In genomic region chr2:113303240-113303538, GRCm38 (mm10) we compare ENCODE assay signal across 16 mouse cellular contexts. TPM values are rescaled to one million over a fixed set of nuclear protein-coding genes. Genes with fewer than 3 reads are reported as not detected.
DNase-seq lines count a peak whose midpoint lies in the region; ATAC-seq lines count a peak whose summit lies in the region.
"Had no signal": no experiment of that assay in that cellular context is flagged by ENCODE, and none has a peak within 500 bp of the region (broad histone marks: within the 10 kb centered on the region; RNA-seq: fewer than 3 reads in every experiment).

No protein-coding gene starts in this region.

- H3K9ac ChIP-seq in forebrain, embryonic 13.5 days = no peak overlapping the region
- no peak overlapping the region for H3K9ac ChIP-seq in forebrain, embryonic 12.5 days
- no peak overlapping the region for H3K9ac ChIP-seq in liver, embryonic 12.5 days
- H3K9ac ChIP-seq in liver, embryonic 11.5 days (ENCODE audit: low read depth, low read length) = no peak overlapping the region
- H3K9ac ChIP-seq in hindbrain, embryonic 14.5 days = no peak overlapping the region
- H3K9ac ChIP-seq in neural tube, embryonic 14.5 days (replicated peaks; ENCODE audit: low read depth, low read length) = no peak overlapping the region

- H3K9me3 ChIP-seq in forebrain, embryonic 13.5 days (replicated peaks) = no peaks in the 10 kb centered on the region
- no peaks in the 10 kb centered on the region for H3K9me3 ChIP-seq in forebrain, embryonic 12.5 days
- H3K9me3 ChIP-seq in liver, embryonic 12.5 days (replicated peaks) = no peaks in the 10 kb centered on the region
- no peaks in the 10 kb centered on the region for H3K9me3 ChIP-seq in liver, embryonic 11.5 days (ENCODE audit: control insufficient read depth, low read length)
- no peaks in the 10 kb centered on the region for H3K9me3 ChIP-seq in hindbrain, embryonic 14.5 days (ENCODE audit: control insufficient read depth, low read length)
- no peaks in the 10 kb centered on the region for H3K9me3 ChIP-seq in neural tube, embryonic 14.5 days (ENCODE audit: control insufficient read depth, low read length)
- H3K9me3 ChIP-seq: heart, embryonic 10.5 days had no signal

- no peak overlapping the region for H3K4me3 ChIP-seq in forebrain, embryonic 13.5 days
- no peak overlapping the region for H3K4me3 ChIP-seq in forebrain, embryonic 12.5 days (replicated peaks)
- H3K4me3 ChIP-seq in liver, embryonic 12.5 days = no peak overlapping the region
- no peak overlapping the region for H3K4me3 ChIP-seq in liver, embryonic 11.5 days (ENCODE audit: low read depth, low read length)
- H3K4me3 ChIP-seq in hindbrain, embryonic 14.5 days (replicated peaks; ENCODE audit: low read length) = no peak overlapping the region
- H3K4me3 ChIP-seq in neural tube, embryonic 14.5 days (ENCODE audit: low read depth, low read length) = no peak overlapping the region
- H3K4me3 ChIP-seq: heart, embryonic 10.5 days had no signal

- no peak for DNase-seq in liver, embryonic 11.5 days (ENCODE audit: low spot score)
- no peak for DNase-seq in hindbrain, embryonic 14.5 days (ENCODE audit: low spot score)
- no peak for DNase-seq in left cerebral cortex, postnatal 14 days (ENCODE audit: low spot score in 2 of 2)
- no peak for DNase-seq in thymus, postnatal 4 days
- DNase-seq: adrenal gland, adult 2 months; cerebellum, postnatal 25 days; gastrocnemius, postnatal 10 days; lung, adult 2 months had no signal

- H3K4me2 ChIP-seq in forebrain, embryonic 13.5 days = no peak overlapping the region
- H3K4me2 ChIP-seq in forebrain, embryonic 12.5 days = no peak overlapping the region
- H3K4me2 ChIP-seq in liver, embryonic 12.5 days = no peak overlapping the region
- H3K4me2 ChIP-seq in liver, embryonic 11.5 days = no peak overlapping the region
- no peak overlapping the region for H3K4me2 ChIP-seq in hindbrain, embryonic 14.5 days (replicated peaks)
- no peak overlapping the region for H3K4me2 ChIP-seq in neural tube, embryonic 14.5 days (ENCODE audit: low read depth, low read length)

- intact Hi-C loops in left cerebral cortex, postnatal 14 days (cut with DNase I) = loop anchor here (5.0 to 10.0 kb wide), 2 partner anchors 531 to 798 kb away; no protein-coding TSS in a partner anchor

- H3K27ac ChIP-seq in forebrain, embryonic 13.5 days = no peak overlapping the region
- H3K27ac ChIP-seq in forebrain, embryonic 12.5 days = no peak overlapping the region
- H3K27ac ChIP-seq in liver, embryonic 12.5 days = no peak overlapping the region
- no peak overlapping the region for H3K27ac ChIP-seq in liver, embryonic 11.5 days (ENCODE audit: low read depth, low read length)
- no peak overlapping the region for H3K27ac ChIP-seq in hindbrain, embryonic 14.5 days
- H3K27ac ChIP-seq in neural tube, embryonic 14.5 days (ENCODE audit: low read depth, low read length) = no peak overlapping the region
- H3K27ac ChIP-seq: heart, embryonic 10.5 days had no signal

- no peaks in the 10 kb centered on the region for H3K4me1 ChIP-seq in forebrain, embryonic 13.5 days
- no peaks in the 10 kb centered on the region for H3K4me1 ChIP-seq in forebrain, embryonic 12.5 days
- H3K4me1 ChIP-seq in liver, embryonic 12.5 days = no peaks in the 10 kb centered on the region
- H3K4me1 ChIP-seq in liver, embryonic 11.5 days (replicated peaks; ENCODE audit: control insufficient read depth, insufficient read depth, low read length) = no peaks in the 10 kb centered on the region
- H3K4me1 ChIP-seq in hindbrain, embryonic 14.5 days (replicated peaks; ENCODE audit: control insufficient read depth, insufficient read depth, low read length) = no peaks in the 10 kb centered on the region
- H3K4me1 ChIP-seq in neural tube, embryonic 14.5 days (ENCODE audit: control insufficient read depth, insufficient read depth, low read length) = no peaks in the 10 kb centered on the region
- H3K4me1 ChIP-seq: heart, embryonic 10.5 days had no signal

- 72% methylated on average over 4 of the region's 4 CpGs for WGBS in forebrain, embryonic 13.5 days
- 79% methylated on average over 4 of the region's 4 CpGs for WGBS in forebrain, embryonic 12.5 days
- 52% methylated on average over 4 of the region's 4 CpGs for WGBS in liver, embryonic 12.5 days (ENCODE audit: insufficient replicate concordance)
- WGBS in liver, embryonic 11.5 days = 71% methylated on average over 4 of the region's 4 CpGs
- 74% methylated on average over 4 of the region's 4 CpGs for WGBS in hindbrain, embryonic 14.5 days
- 70% methylated on average over 4 of the region's 4 CpGs for WGBS in neural tube, embryonic 14.5 days

- no peaks in the 10 kb centered on the region for H3K36me3 ChIP-seq in forebrain, embryonic 13.5 days (ENCODE audit: poor library complexity, severe bottlenecking)
- H3K36me3 ChIP-seq in forebrain, embryonic 12.5 days (replicated peaks) = no peaks in the 10 kb centered on the region
- no peaks in the 10 kb centered on the region for H3K36me3 ChIP-seq in liver, embryonic 12.5 days
- no peaks in the 10 kb centered on the region for H3K36me3 ChIP-seq in liver, embryonic 11.5 days (ENCODE audit: control insufficient read depth, insufficient read depth, low read length)
- H3K36me3 ChIP-seq in hindbrain, embryonic 14.5 days (replicated peaks; ENCODE audit: control insufficient read depth, insufficient read depth) = no peaks in the 10 kb centered on the region
- H3K36me3 ChIP-seq in neural tube, embryonic 14.5 days (ENCODE audit: control insufficient read depth, insufficient read depth, low read length) = no peaks in the 10 kb centered on the region
- H3K36me3 ChIP-seq: heart, embryonic 10.5 days had no signal

- ATAC-seq in forebrain, embryonic 13.5 days = peak; percentile 75
- no peak for ATAC-seq in forebrain, embryonic 12.5 days (ENCODE audit: low FRiP score)
- ATAC-seq in liver, embryonic 12.5 days = peak; percentile 18; the same call in 1 of the 2 replicates
- ATAC-seq in liver, embryonic 11.5 days (replicated peaks; ENCODE audit: low FRiP score) = no peak
- peak; percentile 31; the same call in 1 of the 2 replicates for ATAC-seq in hindbrain, embryonic 14.5 days (ENCODE audit: low FRiP score)
- peak; percentile 67 for ATAC-seq in neural tube, embryonic 14.5 days (ENCODE audit: low read depth)
- ATAC-seq: inflammation-experienced regulatory T-cells, adult 6 months had no signal

- no peaks in the 10 kb centered on the region for H3K27me3 ChIP-seq in forebrain, embryonic 13.5 days
- H3K27me3 ChIP-seq in forebrain, embryonic 12.5 days = no peaks in the 10 kb centered on the region
- no peaks in the 10 kb centered on the region for H3K27me3 ChIP-seq in liver, embryonic 12.5 days (replicated peaks)
- no peaks in the 10 kb centered on the region for H3K27me3 ChIP-seq in liver, embryonic 11.5 days (replicated peaks; ENCODE audit: control insufficient read depth, insufficient read depth, low read length)
- no peaks in the 10 kb centered on the region for H3K27me3 ChIP-seq in hindbrain, embryonic 14.5 days (ENCODE audit: control insufficient read depth, insufficient read depth, low read length)
- H3K27me3 ChIP-seq in neural tube, embryonic 14.5 days (ENCODE audit: control insufficient read depth, insufficient read depth, low read length) = no peaks in the 10 kb centered on the region

RNA-seq across cellular contexts. Expression of gene Tmco5b, which starts 17.7 kb away (rescaled TPM):
- polyA plus RNA-seq in forebrain, embryonic 13.5 days (2015; fragmentation: Nextera tagmentation; extraction: Ambion mirVana) = not detected in 2 replicates
- polyA plus RNA-seq in forebrain, embryonic 12.5 days (2016; fragmentation: Nextera tagmentation; extraction: Ambion mirVana) = not detected in 2 replicates
- not detected in 2 replicates for polyA plus RNA-seq in liver, embryonic 12.5 days (2016; fragmentation: Nextera tagmentation; extraction: Ambion mirVana)
- polyA plus RNA-seq in liver, embryonic 11.5 days (2014; fragmentation: Nextera tagmentation; extraction: Ambion mirVana) = not detected in 2 replicates
- 0.16 TPM in 1 of 2 replicates, not detected in the other for polyA plus RNA-seq in hindbrain, embryonic 14.5 days (2014; fragmentation: Nextera tagmentation; extraction: Ambion mirVana)
- not detected in 2 replicates for polyA plus RNA-seq in neural tube, embryonic 14.5 days (2014; fragmentation: Nextera tagmentation; extraction: Ambion mirVana)
- under 1 TPM in 1 of 2 experiments, not detected in 1; 0.36 TPM for total RNA-seq in left cerebral cortex, postnatal 14 days (2021)
- total RNA-seq: adrenal gland, adult 2 months; gastrocnemius, postnatal 10 days; left cerebral cortex, postnatal 36 days had no signal
- polyA plus RNA-seq: adrenal gland, adult 2 months; C2C12; heart, embryonic 10.5 days; inflammation-experienced regulatory T-cells, adult 6 months; lung, adult 2 months had no signal

RNA-seq across cellular contexts. Expression of gene Fmn1, which starts 24.3 kb away (rescaled TPM):
- 0.09 and 0.18 TPM in 2 replicates for polyA plus RNA-seq in forebrain, embryonic 13.5 days (2015; fragmentation: Nextera tagmentation; extraction: Ambion mirVana)
- 0.51 and 0.64 TPM in 2 replicates for polyA plus RNA-seq in forebrain, embryonic 12.5 days (2016; fragmentation: Nextera tagmentation; extraction: Ambion mirVana)
- polyA plus RNA-seq in liver, embryonic 12.5 days (2016; fragmentation: Nextera tagmentation; extraction: Ambion mirVana) = 0.56 and 0.80 TPM in 2 replicates
- polyA plus RNA-seq in liver, embryonic 11.5 days (2014; fragmentation: Nextera tagmentation; extraction: Ambion mirVana) = 1.5 and 1.7 TPM in 2 replicates
- 0.56 and 0.67 TPM in 2 replicates for polyA plus RNA-seq in hindbrain, embryonic 14.5 days (2014; fragmentation: Nextera tagmentation; extraction: Ambion mirVana)
- polyA plus RNA-seq in neural tube, embryonic 14.5 days (2014; fragmentation: Nextera tagmentation; extraction: Ambion mirVana) = 0.19 and 1.0 TPM in 2 replicates
- total RNA-seq in left cerebral cortex, postnatal 14 days (2021) = 10 to 100 TPM; 27.7 to 31.2 TPM

Comparison
In these comparisons a context has a peak if more than half of its experiments do, and no peak if none do; other contexts are left out.
1. ATAC-seq: peak in forebrain, embryonic 13.5 days (single experiment), liver, embryonic 12.5 days (single experiment), hindbrain, embryonic 14.5 days (single experiment) and neural tube, embryonic 14.5 days (single experiment); none in forebrain, embryonic 12.5 days (single experiment) and liver, embryonic 11.5 days (single experiment).